14 mouse cellular contexts compared by ENCODE assay signal in genomic region chr14:101806607-101807006, GRCm38 (mm10).
"Had no signal": no experiment of that assay in that cellular context is flagged by ENCODE, and none has a peak within 500 bp of the region (broad histone marks: within the 10 kb centered on the region; RNA-seq: fewer than 3 reads in every experiment).

No protein-coding gene starts in this region.

- DNase-seq: kidney, adult 2 months; kidney, postnatal 25 days; layer of hippocampus, postnatal 36 days; liver, embryonic 13.5 days; lung, adult 2 months; lung, postnatal 14 days; thymus, adult 18-20 months; thymus, postnatal 14 days; thymus, postnatal 4 days had no signal

- H3K27me3 ChIP-seq: liver, embryonic 13.5 days; midbrain, embryonic 13.5 days had no signal

- ATAC-seq: inflammation-experienced regulatory T-cells, adult 6 months; intestine, embryonic 16.5 days; midbrain, embryonic 13.5 days had no signal

- H3K9me3 ChIP-seq: liver, embryonic 13.5 days; midbrain, embryonic 13.5 days had no signal

- H3K36me3 ChIP-seq: liver, embryonic 13.5 days; midbrain, embryonic 13.5 days had no signal

- H3K4me3 ChIP-seq: left cerebral cortex, adult 2 months; liver, embryonic 13.5 days; midbrain, embryonic 13.5 days had no signal

- H3K9ac ChIP-seq: liver, embryonic 13.5 days; midbrain, embryonic 13.5 days had no signal

- H3K27ac ChIP-seq: left cerebral cortex, adult 2 months; liver, embryonic 13.5 days; macrophage; midbrain, embryonic 13.5 days had no signal

- H3K4me2 ChIP-seq: liver, embryonic 13.5 days; midbrain, embryonic 13.5 days had no signal

- H3K4me1 ChIP-seq: liver, embryonic 13.5 days; midbrain, embryonic 13.5 days had no signal
